Mouse (Mus musculus) right cerebral cortex, postnatal 10 days (tissue): ENCODE results near the gene Cat.
A peak's percentile ranks its signal among the peaks of the same experiment; 100 is the strongest.

Experiments used
- DNase-seq, 2 experiments: peaks; one replicate each; pipeline ENCODE4 v3.0.0; 2021; ENCODE audit warnings: low spot score in 2 of 2

Cat gene

DNA sequence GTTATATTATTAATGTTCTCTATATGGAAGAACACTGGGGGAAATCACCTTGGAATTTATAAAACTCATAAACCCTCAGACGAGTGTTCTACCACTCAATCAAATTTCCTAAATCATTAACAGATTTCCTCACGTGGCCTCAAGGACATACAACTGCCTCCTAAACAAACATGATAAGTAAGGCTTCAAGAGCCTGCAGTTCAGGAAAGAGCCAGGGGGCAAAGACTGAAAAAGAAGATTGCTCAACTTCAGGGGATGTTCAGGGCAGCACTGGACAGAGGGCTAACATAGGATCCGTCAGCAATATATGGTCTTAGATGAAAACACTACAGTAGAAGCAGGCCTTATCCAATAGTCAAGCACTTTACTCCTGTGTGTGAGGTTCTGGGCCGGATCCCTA is 7.5 kb downstream of the Cat start:
- no peak for DNase-seq

DNA sequence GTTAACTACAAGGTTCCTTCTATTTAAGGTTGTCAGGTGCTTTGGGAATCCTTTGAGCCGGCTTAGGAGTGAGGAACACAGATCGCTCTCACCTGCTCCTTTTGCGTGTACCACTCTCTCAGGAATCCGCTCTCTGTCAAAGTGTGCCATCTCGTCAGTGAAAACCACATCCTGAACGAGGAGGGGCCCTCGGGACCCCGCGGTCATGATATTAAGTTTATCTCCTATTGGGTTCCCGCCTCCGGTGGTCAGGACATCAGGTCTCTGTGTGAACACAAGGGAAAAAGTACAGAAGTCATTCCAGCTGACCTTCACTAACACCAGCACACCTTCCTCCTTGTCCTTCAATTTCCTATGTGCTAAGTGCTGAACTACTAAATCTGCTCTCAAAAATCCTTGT is 8.3 kb downstream of the Cat start:
- no peak for DNase-seq

DNA sequence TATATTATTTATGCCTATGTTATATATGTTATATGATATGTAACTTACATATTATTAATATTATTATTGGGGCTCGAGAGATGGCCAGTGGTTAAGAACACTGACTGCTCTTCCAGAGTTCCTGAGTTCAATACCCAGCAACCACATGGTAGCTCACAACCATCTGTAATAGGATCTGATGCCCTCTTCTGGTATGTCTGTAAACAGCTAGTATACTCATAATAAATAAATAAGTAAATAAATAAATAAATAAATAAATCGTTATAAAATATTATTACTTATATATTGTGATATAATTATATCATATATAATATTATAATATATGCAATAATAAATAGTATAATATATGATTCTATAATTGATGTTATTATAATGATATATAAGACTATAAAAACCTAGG is 8.8 kb downstream of the Cat start:
- DNase-seq: no peak

DNA sequence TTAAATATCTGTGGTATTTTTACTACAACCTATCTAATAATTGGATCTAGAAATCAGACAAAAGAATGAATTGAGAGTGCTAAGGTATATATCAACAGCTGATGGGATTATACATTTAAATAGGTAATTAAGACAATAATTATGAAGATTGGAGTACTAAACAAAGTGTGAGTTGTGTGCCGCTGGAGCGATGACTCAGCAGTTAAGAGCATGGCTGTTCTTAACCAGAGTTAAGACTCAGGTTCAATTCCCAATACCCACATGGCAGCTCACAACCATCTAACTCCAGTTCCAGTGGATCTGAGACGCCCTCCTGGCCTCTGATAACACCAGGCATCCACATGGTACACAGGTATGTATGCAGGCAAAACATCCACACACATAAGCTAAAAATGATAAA is 11.6 kb downstream of the Cat start:
- no peak for DNase-seq

DNA sequence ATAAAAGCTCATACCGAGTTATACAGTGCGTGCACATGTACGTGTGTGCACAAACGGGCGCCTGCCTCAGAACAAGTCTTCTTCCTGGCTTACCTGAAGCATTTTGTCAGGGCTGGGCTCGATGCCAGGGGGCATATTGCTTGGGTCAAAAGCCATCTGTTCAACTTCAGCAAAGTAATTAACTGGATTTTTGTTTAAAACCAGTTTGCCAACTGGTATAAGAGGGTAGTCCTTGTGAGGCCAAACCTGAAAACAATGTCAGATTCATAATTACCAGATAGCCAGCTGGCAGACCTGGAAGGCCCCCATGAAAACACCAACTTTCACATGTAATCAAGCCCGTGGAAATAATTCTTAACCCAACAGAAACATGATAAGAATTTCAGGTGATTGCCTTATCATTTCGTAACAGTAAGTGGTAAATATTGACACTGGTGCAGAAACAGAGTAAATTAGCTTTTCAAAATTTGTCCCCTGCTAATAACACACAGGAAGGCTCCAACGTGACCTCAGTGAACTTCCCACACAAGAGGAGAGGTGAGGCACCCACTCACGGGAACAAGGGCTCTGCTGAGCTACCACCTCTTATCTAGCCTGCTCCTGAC is 17.9 kb downstream of the Cat start:
- DNase-seq: no peak

DNA sequence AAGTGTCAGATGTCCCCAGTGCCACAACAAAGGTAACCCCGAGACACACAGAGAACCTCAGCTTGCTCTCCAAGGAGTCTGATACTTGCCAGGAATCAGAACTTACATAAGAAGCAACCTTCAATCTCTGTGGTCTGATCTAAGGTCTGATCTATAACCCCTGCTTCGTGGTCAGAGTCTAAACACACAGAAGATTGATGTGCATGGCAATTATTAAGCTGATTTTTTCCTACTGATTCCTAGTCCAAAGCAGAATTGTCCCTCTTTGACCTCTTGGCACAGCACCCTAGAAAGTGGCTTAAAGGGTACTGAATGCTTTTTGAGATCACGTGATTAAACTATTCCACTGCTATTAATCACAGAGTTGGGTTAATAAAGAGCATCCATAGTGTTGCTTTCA is 18.7 kb downstream of the Cat start:
- no peak for DNase-seq

DNA sequence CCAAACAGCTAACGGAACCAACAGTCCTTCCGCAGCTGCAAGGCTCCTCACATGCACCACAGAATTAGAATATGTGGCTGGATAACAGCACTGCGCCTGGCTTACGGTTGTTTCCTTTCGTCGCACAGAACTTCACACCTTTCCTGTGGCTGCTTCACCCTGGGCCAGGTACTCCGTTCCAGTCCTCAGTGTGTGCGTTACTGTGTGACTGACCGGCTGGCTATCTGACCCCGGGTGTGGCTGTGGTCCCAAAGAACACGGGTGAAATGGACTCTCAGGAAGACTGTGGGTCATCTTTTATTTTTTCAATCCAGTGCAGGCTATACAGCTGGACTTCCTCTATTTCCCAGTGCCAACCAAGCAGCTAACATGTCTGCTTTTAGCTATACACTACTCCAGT is 19.5 kb downstream of the Cat start:
- no peak for DNase-seq

DNA sequence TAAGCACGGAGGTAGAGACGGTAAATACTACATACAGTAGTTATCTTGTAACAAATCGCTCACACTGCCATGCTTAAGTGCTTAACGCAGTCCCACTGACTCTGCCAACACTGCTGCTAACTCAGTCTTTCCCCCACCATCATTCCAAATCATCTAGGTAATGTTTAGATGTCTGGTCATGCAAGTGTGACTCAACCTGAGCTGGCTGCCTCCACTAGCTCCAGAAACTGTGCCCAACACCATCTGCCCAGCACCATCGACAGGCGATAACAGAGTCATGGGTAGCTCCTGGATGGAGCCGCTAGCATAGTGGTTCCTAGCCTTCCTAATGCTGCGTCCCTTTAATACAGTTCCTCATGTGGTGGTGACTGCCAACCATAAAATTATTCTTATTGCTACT is 20.4 kb downstream of the Cat start:
- DNase-seq: no peak

DNA sequence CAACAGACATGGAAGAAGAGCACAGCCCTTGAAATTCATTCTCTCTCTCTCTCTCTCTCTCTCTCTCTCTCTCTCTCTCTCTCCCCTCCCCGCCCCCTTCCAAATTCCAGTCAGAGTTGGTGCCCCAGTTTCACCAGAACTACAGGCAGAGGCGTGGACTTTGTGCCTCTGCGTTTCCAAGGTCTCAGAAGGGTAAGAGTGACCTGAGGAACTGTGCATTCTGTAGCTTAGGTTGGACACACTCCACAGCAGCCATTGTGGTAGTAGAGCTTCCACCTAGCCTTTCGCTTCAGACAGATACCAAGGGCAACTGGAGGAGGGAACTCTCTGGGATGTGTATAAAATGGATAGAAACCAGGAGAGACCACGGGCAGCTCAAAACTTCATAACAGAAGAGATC is 22.2 kb downstream of the Cat start:
- DNase-seq: no peak

DNA sequence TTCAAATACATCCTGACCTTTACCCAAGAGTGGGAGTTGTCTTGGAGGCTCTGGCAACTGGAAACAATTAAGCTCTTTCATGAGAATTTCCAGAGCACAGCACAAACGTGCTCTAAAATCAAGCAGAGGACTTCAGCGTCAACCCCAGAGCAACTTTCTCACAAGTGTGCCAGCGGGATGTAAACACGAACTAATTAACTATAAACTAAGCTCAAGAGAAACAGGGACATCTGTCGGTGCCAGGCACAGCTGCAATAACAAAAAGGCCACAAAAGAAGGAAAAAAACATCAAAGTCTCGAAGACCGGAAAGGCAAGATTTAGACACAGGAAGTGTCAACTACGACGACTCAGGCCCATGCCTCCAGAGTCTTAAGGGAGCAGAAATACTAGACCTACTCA is 23.2 kb downstream of the Cat start:
- DNase-seq: no peak

DNA sequence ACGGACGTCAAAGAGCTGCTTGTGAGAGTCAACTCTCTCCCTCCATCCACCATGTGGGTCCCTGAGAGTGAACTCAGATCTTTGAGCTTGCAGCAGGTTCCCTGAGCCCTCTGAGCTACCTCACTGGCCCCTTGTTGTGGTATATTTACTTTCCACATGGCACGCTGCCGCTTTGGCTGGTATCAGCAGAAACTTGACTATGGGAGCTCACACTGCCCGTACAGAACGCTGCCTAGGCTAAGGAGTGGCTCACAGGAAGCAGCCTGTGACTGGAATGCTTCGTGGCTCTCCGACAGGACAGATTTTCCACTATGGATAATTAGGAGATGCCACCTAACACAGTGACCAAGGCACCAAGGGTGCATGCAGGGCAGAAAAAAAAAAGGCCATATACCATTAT is 23.8 kb downstream of the Cat start:
- no peak for DNase-seq

DNA sequence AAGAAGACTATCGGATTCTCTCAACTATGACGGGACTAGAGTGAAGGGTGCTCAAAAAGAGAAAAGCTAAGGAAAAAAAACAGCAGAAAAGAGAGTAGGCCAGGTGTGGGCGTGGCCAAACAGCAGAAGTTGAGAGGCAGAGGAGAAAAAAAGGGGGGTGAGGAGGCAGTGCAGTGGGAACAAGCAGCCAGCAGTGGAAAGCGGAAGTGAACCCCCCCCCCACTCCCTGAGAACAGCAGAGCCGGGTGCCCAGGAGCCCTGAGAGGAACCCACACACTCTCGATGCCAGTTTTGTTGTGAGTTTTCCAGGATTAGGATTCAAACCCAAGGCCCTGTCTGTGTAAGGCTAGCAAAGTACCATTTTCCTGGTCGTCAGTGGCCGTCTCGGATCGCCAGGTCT is 25.9 kb downstream of the Cat start:
- no peak for DNase-seq

DNA sequence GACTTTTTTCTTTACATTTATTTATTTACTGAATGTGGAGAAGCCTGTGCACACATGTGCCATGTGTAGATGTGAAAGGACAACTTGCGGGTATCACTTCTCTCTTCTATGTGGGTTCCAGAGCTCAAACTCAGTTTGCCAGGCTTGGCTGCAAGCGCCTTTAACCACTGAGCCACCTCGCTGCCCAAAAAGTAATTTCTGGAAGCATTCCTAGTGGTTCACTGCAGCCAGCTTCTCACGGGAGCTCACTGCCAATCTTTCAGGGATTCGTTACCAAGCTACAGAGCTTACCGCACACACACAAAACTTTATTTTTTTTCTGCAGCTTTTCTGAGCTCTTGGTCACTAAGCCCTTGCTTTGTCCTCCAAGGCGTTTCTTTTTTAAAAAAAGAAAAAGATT is 27.3 kb downstream of the Cat start:
- DNase-seq: peak; percentile 62 to 72

DNA sequence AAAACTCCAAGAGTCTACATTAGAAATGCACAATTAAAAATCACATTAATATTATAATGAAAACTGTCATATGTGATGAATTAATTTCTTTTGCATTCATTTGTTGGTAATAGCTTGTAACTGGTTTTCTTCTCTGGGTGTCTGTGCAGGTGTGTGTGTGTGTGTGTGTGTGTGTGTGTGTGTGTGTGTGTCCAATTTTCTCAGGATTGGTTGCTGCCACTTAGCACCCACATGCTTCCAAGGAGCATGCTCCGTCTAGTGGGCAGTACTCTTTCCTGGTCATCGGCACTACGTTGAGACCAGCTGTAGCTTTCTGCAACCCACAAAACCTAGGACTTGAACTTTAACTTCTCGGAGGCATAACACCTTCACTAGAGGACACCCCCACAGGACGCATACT is 27.9 kb downstream of the Cat start:
- DNase-seq: no peak

DNA sequence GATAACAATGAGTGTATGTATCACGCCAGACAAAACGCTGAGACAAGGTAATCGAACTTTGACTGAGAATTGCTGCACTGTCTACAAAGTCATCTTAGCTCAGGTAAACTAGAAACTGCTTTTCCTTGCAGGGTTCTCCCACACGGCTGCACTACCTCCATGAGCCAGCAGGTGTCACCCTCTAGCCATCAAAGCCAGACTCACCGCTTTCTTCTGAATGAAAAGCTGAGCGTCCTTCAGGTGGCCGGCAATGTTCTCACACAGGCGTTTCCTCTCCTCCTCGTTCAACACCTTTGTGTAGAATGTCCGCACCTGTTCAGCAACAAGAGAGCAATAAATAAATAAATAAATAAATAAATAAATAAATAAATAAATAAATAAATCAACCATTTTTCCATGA is 28.3 kb downstream of the Cat start:
- DNase-seq: peak; percentile 84 to 92

DNA sequence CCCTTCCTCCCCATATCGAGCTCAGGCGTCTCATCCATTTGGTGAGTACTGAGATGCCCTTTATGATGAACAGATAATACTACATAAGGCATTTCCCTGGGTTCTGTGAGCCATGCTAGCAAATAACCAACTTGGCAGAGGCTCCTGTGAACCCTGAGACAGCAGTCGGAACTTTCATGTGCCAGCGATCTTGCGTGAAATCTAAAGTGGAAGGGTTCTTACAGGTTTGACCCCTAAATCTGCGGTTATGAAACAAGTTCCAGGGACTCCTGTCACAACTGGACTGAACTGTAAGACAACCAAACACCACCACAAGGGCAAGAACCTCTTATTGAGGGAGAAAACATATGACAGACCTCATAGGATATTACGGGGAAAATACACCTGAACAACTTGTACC is 29.2 kb downstream of the Cat start:
- DNase-seq: no peak

DNA sequence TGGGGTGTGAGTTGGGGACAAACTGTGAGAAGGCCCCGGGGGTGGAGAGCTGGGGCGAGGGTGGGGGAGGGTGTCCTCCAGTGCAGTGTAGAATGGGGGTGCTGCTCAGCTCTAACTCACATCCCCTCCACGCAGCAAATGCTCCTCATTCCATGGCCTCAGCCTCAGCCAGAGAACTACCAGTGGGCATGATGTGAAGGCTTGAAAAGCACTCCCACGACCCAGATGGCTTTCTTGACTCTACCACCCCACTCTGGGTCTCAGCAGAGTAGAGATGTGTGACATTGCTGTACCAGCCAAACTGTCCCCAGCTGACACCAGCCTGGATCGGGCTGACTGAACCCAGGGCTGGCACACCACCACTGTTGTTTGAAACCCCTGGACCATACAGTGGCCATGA is 32.4 kb downstream of the Cat start:
- DNase-seq: no peak

DNA sequence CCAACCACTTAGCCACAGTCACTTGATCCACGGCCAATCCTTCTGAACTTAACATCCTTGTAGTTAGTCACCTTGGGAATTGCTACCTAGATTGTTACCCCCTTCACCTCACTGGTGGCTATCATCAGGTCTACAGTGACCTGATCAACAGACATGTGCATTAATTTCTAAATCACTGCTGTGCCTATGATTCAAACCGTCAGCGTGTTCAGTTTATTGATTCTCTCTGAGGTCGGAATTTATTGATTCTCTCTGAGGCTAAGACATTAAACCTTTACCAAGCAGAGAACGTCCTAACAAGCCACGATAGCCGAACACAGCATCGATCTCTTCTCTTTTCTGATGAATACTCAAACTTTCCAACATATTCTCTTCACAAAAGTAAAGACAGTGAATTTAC is 34.7 kb downstream of the Cat start:
- no peak for DNase-seq

DNA sequence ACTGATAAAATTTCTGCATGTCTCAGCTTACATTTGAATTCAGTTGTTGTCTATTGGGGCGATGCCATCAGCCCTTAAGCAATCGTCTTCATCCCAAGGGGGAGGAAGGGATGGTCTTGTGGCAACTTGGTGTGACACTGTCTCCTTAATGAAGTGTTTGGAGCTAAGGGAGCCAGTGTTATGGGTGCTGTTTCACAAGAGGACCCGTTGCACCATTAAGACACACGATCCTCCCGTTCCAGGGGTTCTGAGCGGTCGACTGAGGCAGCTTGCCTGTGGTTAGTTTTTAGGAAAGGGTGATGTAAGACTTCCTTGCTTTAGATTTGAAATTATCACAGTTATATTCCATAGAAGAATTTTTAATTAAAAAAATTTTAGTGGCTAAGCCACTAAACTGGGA is 35.1 kb downstream of the Cat start:
- no peak for DNase-seq

DNA sequence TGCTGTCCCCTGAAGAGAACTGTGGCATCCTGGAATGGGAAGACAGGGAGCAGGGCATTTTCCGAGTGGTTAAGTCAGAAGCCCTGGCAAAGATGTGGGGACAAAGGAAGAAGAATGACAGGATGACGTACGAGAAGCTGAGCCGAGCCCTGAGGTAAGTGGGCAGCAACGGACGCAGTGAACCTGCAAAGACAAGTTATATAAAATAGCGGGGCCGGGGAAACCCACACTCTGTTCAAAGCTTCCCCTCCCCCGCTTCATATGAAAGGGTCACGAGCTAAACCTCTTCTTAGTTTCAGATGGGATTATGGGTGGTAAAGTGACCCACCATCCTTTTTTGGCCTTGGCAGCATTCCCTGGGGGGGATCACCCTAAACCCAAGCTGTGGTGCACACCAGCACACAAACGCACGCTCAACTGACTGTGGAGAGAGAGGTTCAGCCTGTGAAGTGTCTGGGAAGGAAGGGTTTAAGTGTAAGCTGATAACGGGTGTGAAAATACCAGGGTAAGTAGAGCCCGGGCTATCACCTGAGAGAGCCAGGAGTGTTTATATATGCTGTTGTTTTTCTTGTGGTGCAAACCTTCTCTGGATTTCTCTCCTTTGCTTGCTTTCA is 35.9 kb downstream of the Cat start:
- no peak for DNase-seq

DNA sequence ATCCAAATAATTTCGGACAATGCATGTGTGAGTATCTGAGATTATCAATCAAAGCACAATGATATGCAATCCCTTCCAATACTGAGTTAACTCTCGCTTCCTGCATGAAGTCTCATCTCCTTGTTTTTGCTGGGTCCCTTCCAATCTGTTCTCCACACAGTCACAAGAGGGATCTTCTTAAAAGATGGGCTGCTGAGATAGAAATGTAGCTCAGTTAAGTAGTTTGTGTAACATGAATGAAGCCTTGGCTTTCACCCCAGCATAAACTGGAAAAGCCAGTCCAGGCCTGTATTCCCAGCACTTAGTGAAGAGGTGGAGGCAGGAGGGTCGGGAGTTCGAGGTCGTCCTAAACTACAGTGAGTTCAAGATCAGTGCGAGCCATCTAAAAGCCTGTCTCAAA is 38.6 kb downstream of the Cat start:
- no peak for DNase-seq

DNA sequence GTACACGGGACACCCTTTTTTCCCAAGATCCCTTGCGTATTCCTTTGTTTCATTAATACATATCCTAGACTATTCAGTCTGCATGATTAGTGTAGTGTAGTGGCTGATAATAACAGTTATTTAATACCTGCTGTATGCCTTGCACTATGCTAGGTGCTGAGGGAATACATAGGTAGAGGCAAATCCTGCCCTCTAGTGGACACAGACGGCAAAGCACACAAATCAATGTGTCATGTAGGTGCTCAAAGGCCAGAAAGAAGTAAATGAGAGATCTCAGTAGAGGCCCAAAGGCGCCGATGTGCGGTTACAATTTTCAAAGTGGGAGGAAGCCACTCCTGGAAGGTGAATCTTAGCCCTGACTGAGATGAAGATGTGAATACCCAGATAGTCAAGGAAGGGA is 39.2 kb downstream of the Cat start:
- DNase-seq: peak in 1 of 2 experiments; percentile 50

DNA sequence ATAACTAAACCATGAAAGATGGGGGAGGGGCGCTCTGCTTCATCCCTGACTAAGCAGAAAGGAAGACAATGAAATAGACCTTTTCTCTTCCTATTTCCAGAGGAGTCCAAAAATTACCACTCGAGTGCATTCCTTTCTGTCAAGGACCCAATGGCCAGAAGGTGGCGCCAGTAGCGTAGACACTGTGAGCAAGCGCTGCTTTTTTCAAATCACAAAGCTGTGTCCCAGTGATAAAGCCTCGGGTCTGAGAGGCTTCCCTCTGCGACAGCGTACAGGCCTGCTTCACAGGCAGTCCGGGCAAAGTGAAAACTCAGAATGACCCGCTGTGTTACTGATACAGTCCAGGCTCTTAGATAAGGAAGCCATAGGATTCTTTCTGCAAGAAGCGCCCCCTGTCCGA is 45.2 kb downstream of the Cat start:
- peak; percentile 87 to 90 for DNase-seq

DNA sequence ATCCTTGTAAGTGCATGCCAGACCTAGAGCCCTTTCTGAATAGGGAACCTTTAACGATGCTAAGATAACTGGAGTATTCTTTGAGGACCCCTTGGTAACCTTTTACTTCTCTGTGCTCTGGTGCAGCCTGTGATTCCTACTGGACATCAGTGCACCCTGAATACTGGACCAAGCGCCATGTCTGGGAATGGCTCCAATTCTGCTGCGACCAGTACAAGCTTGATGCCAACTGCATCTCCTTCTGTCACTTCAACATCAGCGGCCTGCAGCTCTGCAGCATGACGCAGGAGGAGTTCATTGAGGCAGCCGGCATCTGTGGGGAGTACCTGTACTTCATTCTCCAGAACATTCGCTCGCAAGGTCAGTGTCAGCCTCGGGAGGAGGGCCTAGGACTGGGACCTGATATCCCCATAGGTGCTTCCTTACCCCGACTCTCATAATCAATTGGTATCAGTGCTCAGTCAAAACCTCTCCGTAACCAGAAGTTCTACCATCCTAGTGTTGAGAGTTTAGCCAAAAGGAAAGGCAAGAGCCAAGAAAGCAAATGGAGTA is 45.8 kb downstream of the Cat start:
- peak; percentile 45 to 58 for DNase-seq
